Mouse (Mus musculus): ENCODE measurements around the gene Prkab1. TPM values are rescaled to one million over a fixed set of nuclear protein-coding genes. Genes with fewer than 3 reads are reported as not detected.

Gene Prkab1
- polyA plus RNA-seq, 1 experiment from 2014 or later, result 77.8 TPM

GRCm38 (mm10) chr5:116003154-116003553, 21.2 kb downstream of the Prkab1 start:
- no peak for TF ChIP-seq CTCF (IDR thresholded peaks at IDR 0.05; ENCODE audit: low read depth)
- no peaks in the 10 kb centered on the region for H3K9me3 ChIP-seq (ENCODE audit: control insufficient read depth)
- no peaks in the 10 kb centered on the region for H3K4me1 ChIP-seq (replicated peaks; ENCODE audit: control insufficient read depth, insufficient read depth, low read length)
- H3K36me3 ChIP-seq (ENCODE audit: control insufficient read depth, insufficient read depth), result peaks cover 5% of the 10 kb centered on the region
- no peak for ATAC-seq
- no peak overlapping the region for H3K9ac ChIP-seq (ENCODE audit: low read depth, low read length)
- H3K27ac ChIP-seq (ENCODE audit: low read depth, low read length), result no peak overlapping the region
- no peak overlapping the region for H3K4me2 ChIP-seq (replicated peaks; ENCODE audit: low read depth)
- no peak overlapping the region for H3K4me3 ChIP-seq (ENCODE audit: low read depth, low read length)
- 85% methylated on average over 8 of the region's 8 CpGs for WGBS
- H3K27me3 ChIP-seq (replicated peaks; ENCODE audit: control insufficient read depth, insufficient read depth, low read length), result no peaks in the 10 kb centered on the region

- H3K27ac ChIP-seq (ENCODE audit: low read depth, low read length), result no peak overlapping the region
- H3K4me1 ChIP-seq (replicated peaks; ENCODE audit: control insufficient read depth, insufficient read depth, low read length), result no peaks in the 10 kb centered on the region
- ATAC-seq, result no peak
- WGBS, result 70% methylated on average over 13 of the region's 13 CpGs
- no peak for TF ChIP-seq CTCF (IDR thresholded peaks at IDR 0.05; ENCODE audit: low read depth)
- peaks cover 20% of the 10 kb centered on the region for H3K36me3 ChIP-seq (ENCODE audit: control insufficient read depth, insufficient read depth)
- H3K4me3 ChIP-seq (ENCODE audit: low read depth, low read length), result no peak overlapping the region
- no peaks in the 10 kb centered on the region for H3K27me3 ChIP-seq (replicated peaks; ENCODE audit: control insufficient read depth, insufficient read depth, low read length)
- H3K4me2 ChIP-seq (replicated peaks; ENCODE audit: low read depth), result no peak overlapping the region
- H3K9me3 ChIP-seq (ENCODE audit: control insufficient read depth), result no peaks in the 10 kb centered on the region
- no peak overlapping the region for H3K9ac ChIP-seq (ENCODE audit: low read depth, low read length)
Measured at GRCm38 (mm10) chr5:115997376-115997775, 26.9 kb downstream of the Prkab1 start.

GRCm38 (mm10) chr5:115994101-115994500, 30.2 kb downstream of the Prkab1 start:
- H3K9me3 ChIP-seq (ENCODE audit: control insufficient read depth), result no peaks in the 10 kb centered on the region
- H3K9ac ChIP-seq (ENCODE audit: low read depth, low read length), result no peak overlapping the region
- no peak for ATAC-seq
- no peak overlapping the region for H3K4me2 ChIP-seq (replicated peaks; ENCODE audit: low read depth)
- H3K4me3 ChIP-seq (ENCODE audit: low read depth, low read length), result no peak overlapping the region
- TF ChIP-seq CTCF (IDR thresholded peaks at IDR 0.05; ENCODE audit: low read depth), result no peak
- 95% methylated on average over 15 of the region's 15 CpGs for WGBS
- H3K27ac ChIP-seq (ENCODE audit: low read depth, low read length), result no peak overlapping the region
- H3K4me1 ChIP-seq (replicated peaks; ENCODE audit: control insufficient read depth, insufficient read depth, low read length), result no peaks in the 10 kb centered on the region
- peaks cover 35% of the 10 kb centered on the region for H3K36me3 ChIP-seq (ENCODE audit: control insufficient read depth, insufficient read depth)
- no peaks in the 10 kb centered on the region for H3K27me3 ChIP-seq (replicated peaks; ENCODE audit: control insufficient read depth, insufficient read depth, low read length)

- over 99% methylated on average over 11 of the region's 11 CpGs for WGBS
- no peak overlapping the region for H3K9ac ChIP-seq (ENCODE audit: low read depth, low read length)
- no peak for ATAC-seq
Measured at GRCm38 (mm10) chr5:115991717-115992116, 32.6 kb downstream of the Prkab1 start.

GRCm38 (mm10) chr5:115987284-115987683, 37.0 kb downstream of the Prkab1 start:
- TF ChIP-seq CTCF (IDR thresholded peaks at IDR 0.05; ENCODE audit: low read depth), result no peak
- Histone ChIP-seq H3K9me3 (ENCODE audit: control insufficient read depth) (no peaks in the 10 kb centered on the region), H3K4me3 (ENCODE audit: low read depth, low read length) (no peak overlapping the region), H3K36me3 (ENCODE audit: control insufficient read depth, insufficient read depth) (peaks cover 39% of the 10 kb centered on the region), H3K4me2 (replicated peaks; ENCODE audit: low read depth) (no peak overlapping the region), H3K27ac (ENCODE audit: low read depth, low read length) (no peak overlapping the region), H3K9ac (ENCODE audit: low read depth, low read length) (no peak overlapping the region), H3K27me3 (replicated peaks; ENCODE audit: control insufficient read depth, insufficient read depth, low read length) (no peaks in the 10 kb centered on the region), H3K4me1 (replicated peaks; ENCODE audit: control insufficient read depth, insufficient read depth, low read length) (0 out of 2 replicates have a peak, but pooled peaks cover 6% of the 10 kb centered on the region)
- no peak for ATAC-seq
- 93% methylated on average over 12 of the region's 12 CpGs for WGBS

More at GRCm38 (mm10) chr5:115991717-115992116, 32.6 kb downstream of the Prkab1 start:
- TF ChIP-seq CTCF (IDR thresholded peaks at IDR 0.05; ENCODE audit: low read depth), result no peak
- H3K4me2 ChIP-seq (replicated peaks; ENCODE audit: low read depth), result no peak overlapping the region
- no peaks in the 10 kb centered on the region for H3K27me3 ChIP-seq (replicated peaks; ENCODE audit: control insufficient read depth, insufficient read depth, low read length)
- H3K36me3 ChIP-seq (ENCODE audit: control insufficient read depth, insufficient read depth), result peaks cover 40% of the 10 kb centered on the region
- no peaks in the 10 kb centered on the region for H3K9me3 ChIP-seq (ENCODE audit: control insufficient read depth)
- no peaks in the 10 kb centered on the region for H3K4me1 ChIP-seq (replicated peaks; ENCODE audit: control insufficient read depth, insufficient read depth, low read length)
- no peak overlapping the region for H3K4me3 ChIP-seq (ENCODE audit: low read depth, low read length)
- no peak overlapping the region for H3K27ac ChIP-seq (ENCODE audit: low read depth, low read length)

- Histone ChIP-seq H3K9ac (ENCODE audit: low read depth, low read length) (no peak overlapping the region), H3K4me1 (replicated peaks; ENCODE audit: control insufficient read depth, insufficient read depth, low read length) (0 out of 2 replicates have a peak, but pooled peaks cover 6% of the 10 kb centered on the region), H3K4me2 (replicated peaks; ENCODE audit: low read depth) (no peak overlapping the region), H3K36me3 (ENCODE audit: control insufficient read depth, insufficient read depth) (peaks cover 31% of the 10 kb centered on the region), H3K9me3 (ENCODE audit: control insufficient read depth) (no peaks in the 10 kb centered on the region), H3K27ac (ENCODE audit: low read depth, low read length) (no peak overlapping the region), H3K4me3 (ENCODE audit: low read depth, low read length) (no peak overlapping the region), H3K27me3 (replicated peaks; ENCODE audit: control insufficient read depth, insufficient read depth, low read length) (no peaks in the 10 kb centered on the region)
- 92% methylated on average over 11 of the region's 11 CpGs for WGBS
- no peak for TF ChIP-seq CTCF (IDR thresholded peaks at IDR 0.05; ENCODE audit: low read depth)
- ATAC-seq, result no peak
Measured at GRCm38 (mm10) chr5:115985101-115985500, 39.2 kb downstream of the Prkab1 start.

GRCm38 (mm10) chr5:115984392-115984791, 39.9 kb downstream of the Prkab1 start:
- Histone ChIP-seq H3K4me1 (replicated peaks; ENCODE audit: control insufficient read depth, insufficient read depth, low read length) (0 out of 2 replicates have a peak, but pooled peaks cover 6% of the 10 kb centered on the region), H3K27ac (ENCODE audit: low read depth, low read length) (no peak overlapping the region), H3K36me3 (ENCODE audit: control insufficient read depth, insufficient read depth) (peaks cover 30% of the 10 kb centered on the region; the same call in 1 of the 2 replicates), H3K27me3 (replicated peaks; ENCODE audit: control insufficient read depth, insufficient read depth, low read length) (no peaks in the 10 kb centered on the region), H3K9me3 (ENCODE audit: control insufficient read depth) (no peaks in the 10 kb centered on the region), H3K9ac (ENCODE audit: low read depth, low read length) (no peak overlapping the region), H3K4me2 (replicated peaks; ENCODE audit: low read depth) (no peak overlapping the region), H3K4me3 (ENCODE audit: low read depth, low read length) (no peak overlapping the region)
- WGBS, result 94% methylated on average over 6 of the region's 6 CpGs
- ATAC-seq, result no peak
- TF ChIP-seq CTCF (IDR thresholded peaks at IDR 0.05; ENCODE audit: low read depth), result no peak
